Mouse (Mus musculus) embryonic facial prominence, embryonic 15.5 days (tissue): ENCODE data around the gene Cntn2. TPM values are rescaled to one million over a fixed set of nuclear protein-coding genes. Genes with fewer than 3 reads are reported as not detected.
"Not testable (repeated sequence)": the region's sequence is repeated elsewhere in the genome, so short reads cannot be mapped to it uniquely, and the experiment has no call there.

Source experiments
- ATAC-seq: fragments of 200-750 bp; cut with Nextera tagmentation; 2 replicates; pipeline ENCODE4 v1.8.0; 2017; ENCODE audit warnings: low read depth, moderate TSS enrichment; ENCODE audit not compliant: insufficient number of reproducible peaks, low FRiP score, low TSS enrichment
- H3K27ac ChIP-seq: fragments of 300-500 bp; sonication (generic); replicated peaks from 2 replicates; pipeline ENCODE4 v1.5.1; 2015; ENCODE audit warnings: mild to moderate bottlenecking, inconsistent platforms
- H3K27me3 ChIP-seq: fragments of 300-500 bp; sonication (generic); 2 replicates; pipeline ENCODE4 v1.6.1; 2015; ENCODE audit warnings: inconsistent platforms
- H3K36me3 ChIP-seq: fragments of 300-500 bp; sonication (generic); 2 replicates; pipeline ENCODE4 v1.6.1; 2015; ENCODE audit warnings: mild to moderate bottlenecking, inconsistent platforms
- H3K4me1 ChIP-seq: fragments of 300-500 bp; sonication (generic); 2 replicates; pipeline ENCODE4 v1.6.1; 2015; ENCODE audit warnings: inconsistent platforms
- H3K4me2 ChIP-seq: fragments of 300-500 bp; sonication (generic); replicated peaks from 2 replicates; pipeline ENCODE4 v1.6.1; 2015; ENCODE audit warnings: mild to moderate bottlenecking, inconsistent platforms
- H3K4me3 ChIP-seq: fragments of 300-500 bp; sonication (generic); replicated peaks from 2 replicates; pipeline ENCODE4 v1.5.1; 2015; ENCODE audit warnings: mild to moderate bottlenecking, inconsistent platforms
- H3K9ac ChIP-seq: fragments of 300-500 bp; sonication (generic); 2 replicates; pipeline ENCODE4 v1.6.1; 2015; ENCODE audit warnings: inconsistent platforms
- H3K9me3 ChIP-seq: fragments of 300-500 bp; sonication (generic); replicated peaks from 2 replicates; pipeline ENCODE4 v1.6.1; 2016; ENCODE audit warnings: inconsistent platforms
- WGBS: fragments of 180-500 bp; shearing (Covaris S2); methylation state at CpG from one replicate; pipeline ENCODE4 v1.1.7; 2015; 5-methylcytosine and 5-hydroxymethylcytosine counted together
- polyA plus RNA-seq: library from polyadenylated mRNA; unstranded; fragments of >200 nt; fragmentation: Nextera tagmentation; extraction: Ambion mirVana; gene quantifications from 2 replicates; pipeline ENCODE4 v1.2.1, GENCODE M21; 2015

Gene Cntn2
- polyA plus RNA-seq, 1 experiment from 2014 or later = 1.5 TPM

DNA sequence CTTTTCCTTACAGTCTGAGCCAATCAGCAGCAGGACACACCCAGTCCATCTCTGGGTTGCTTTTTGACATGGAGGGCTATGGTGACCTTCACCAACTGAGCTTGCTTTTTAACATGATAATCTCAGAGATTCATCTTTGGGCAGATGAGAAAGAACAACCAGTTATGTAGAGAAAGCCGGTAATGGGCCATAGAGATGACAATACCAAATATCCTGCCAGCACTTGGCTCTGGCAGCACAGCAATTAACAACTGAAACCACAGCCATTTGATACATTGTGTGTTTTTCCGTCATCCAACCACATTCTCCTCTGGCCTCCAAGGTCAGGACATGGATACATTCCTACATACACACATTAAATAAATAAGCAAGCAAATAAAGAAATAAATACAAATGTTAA lies 72.0 kb downstream of the Cntn2 start:
- no peak overlapping the region for H3K4me3 ChIP-seq
- H3K27ac ChIP-seq = no peak overlapping the region
- no peak overlapping the region for H3K9ac ChIP-seq
- H3K4me2 ChIP-seq = no peak overlapping the region
- no peaks in the 10 kb centered on the region for H3K27me3 ChIP-seq
- WGBS = 69% methylated on average over 2 of the region's 2 CpGs
- no peak for ATAC-seq
- H3K36me3 ChIP-seq = peaks cover 6% of the 10 kb centered on the region; the same call in 1 of the 2 replicates
- H3K9me3 ChIP-seq = no peaks in the 10 kb centered on the region
- 0 out of 2 replicates have a peak, but pooled peaks cover 6% of the 10 kb centered on the region for H3K4me1 ChIP-seq

DNA sequence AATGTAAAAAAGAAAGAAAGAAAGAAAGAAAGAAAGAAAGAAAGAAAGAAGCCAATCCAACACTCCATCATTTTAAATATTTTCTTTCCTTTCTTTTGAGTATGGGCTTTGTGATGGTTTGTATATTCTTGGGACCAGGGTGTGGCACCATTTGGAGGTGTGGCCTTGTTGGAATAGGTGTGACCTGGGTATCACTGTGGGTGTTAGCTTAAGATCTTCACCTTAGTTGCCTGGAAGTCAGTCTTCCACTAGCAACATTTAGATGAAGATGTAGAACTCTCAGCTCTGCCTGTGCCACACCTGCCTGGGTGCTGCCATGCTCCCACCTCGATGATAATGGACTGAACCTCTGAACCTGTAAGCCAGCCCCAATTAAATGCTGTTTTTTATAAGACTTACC lies 73.0 kb downstream of the Cntn2 start:
- H3K27me3 ChIP-seq, H3K9me3 ChIP-seq, ATAC-seq, H3K4me2 ChIP-seq, H3K27ac ChIP-seq, H3K4me3 ChIP-seq, H3K9ac ChIP-seq: not testable (repeated sequence)
- WGBS = 89% methylated on average over 1 of the region's 1 CpGs
- Histone ChIP-seq H3K4me1 (peaks cover 10% of the 10 kb centered on the region; the same call in 1 of the 2 replicates), H3K36me3 (peaks cover 14% of the 10 kb centered on the region)

DNA sequence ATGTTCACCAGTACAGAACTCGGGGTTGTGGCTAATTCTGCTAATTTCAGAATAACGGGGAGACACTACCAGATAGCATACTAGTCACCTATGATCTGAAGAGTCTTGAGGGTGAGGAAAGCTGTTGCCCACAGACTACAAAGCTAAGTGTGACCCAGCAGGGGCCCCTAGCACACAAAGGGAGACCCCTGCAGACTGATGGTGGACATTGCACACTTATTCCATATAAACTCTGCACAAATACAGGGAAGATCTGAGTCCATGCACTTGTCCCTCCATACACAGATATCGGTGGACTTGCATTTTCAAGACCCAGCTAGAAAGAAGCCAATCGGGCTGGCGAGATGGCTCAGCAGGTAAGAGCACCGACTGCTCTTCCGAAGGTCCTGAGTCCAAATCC lies 73.5 kb downstream of the Cntn2 start:
- ATAC-seq = no peak

DNA sequence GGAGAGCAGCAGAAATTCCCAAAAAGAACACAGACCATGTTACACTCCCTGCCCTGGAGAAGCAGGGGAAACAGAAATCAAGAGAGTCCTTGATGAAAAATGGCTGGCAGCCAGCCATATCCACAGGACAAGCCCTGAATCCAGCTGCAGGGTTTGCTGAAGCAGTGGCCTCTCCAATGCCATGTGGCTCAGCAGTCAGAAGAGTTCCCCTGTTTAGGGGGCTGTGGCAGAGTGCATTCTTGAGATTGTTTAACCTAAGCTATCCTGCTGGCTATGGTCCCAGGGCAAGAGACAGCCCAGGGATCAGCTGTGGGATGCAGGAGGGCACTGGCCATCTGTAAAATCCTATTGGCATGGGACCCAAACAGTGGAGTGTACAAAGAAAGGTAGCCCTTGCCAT lies 74.1 kb downstream of the Cntn2 start:
- no peak overlapping the region for H3K4me2 ChIP-seq
- peaks cover 25% of the 10 kb centered on the region for H3K36me3 ChIP-seq
- no peaks in the 10 kb centered on the region for H3K9me3 ChIP-seq
- no peak overlapping the region for H3K9ac ChIP-seq
- no peak for ATAC-seq
- H3K4me3 ChIP-seq = no peak overlapping the region
- no peaks in the 10 kb centered on the region for H3K27me3 ChIP-seq
- no peak overlapping the region for H3K27ac ChIP-seq
- H3K4me1 ChIP-seq = peaks cover 10% of the 10 kb centered on the region; the same call in 1 of the 2 replicates

More for the DNA sequence above, 73.5 kb downstream of the Cntn2 start:
- Histone ChIP-seq H3K9ac (no peak overlapping the region), H3K4me1 (peaks cover 10% of the 10 kb centered on the region; the same call in 1 of the 2 replicates), H3K4me2 (no peak overlapping the region), H3K9me3 (no peaks in the 10 kb centered on the region), H3K27ac (no peak overlapping the region), H3K4me3 (no peak overlapping the region), H3K27me3 (no peaks in the 10 kb centered on the region), H3K36me3 (peaks cover 19% of the 10 kb centered on the region)
- 91% methylated on average over 7 of the region's 7 CpGs for WGBS

DNA sequence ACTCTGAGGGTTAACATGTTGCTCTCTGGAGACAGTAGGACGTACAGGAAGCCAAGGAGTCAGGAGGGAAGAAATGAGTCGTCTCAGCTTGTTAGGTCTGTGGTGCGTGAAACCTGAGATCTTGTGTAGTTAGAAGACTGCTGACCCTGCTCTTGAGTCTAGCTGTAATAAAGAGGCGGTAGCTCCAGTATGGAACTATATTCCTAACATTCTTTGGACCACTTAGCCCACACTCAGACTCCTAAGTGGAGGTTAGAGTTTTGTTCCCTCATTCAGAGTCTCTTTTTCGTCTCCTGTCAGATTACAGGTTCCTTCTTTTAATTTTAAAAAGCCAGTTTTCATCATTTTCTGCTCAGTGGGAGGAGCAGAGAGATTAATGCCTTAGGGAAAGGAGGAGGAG lies 78.4 kb downstream of the Cntn2 start:
- Histone ChIP-seq H3K4me2 (no peak overlapping the region), H3K27me3 (no peaks in the 10 kb centered on the region), H3K9me3 (no peaks in the 10 kb centered on the region), H3K36me3 (peaks cover 51% of the 10 kb centered on the region), H3K9ac (no peak overlapping the region), H3K4me1 (peaks cover 10% of the 10 kb centered on the region; the same call in 1 of the 2 replicates), H3K4me3 (no peak overlapping the region), H3K27ac (no peak overlapping the region)
- ATAC-seq = no peak
- 49% methylated on average over 5 of the region's 5 CpGs for WGBS

Other genes with a start within 250 kb of the Cntn2 start
- 0.29 and 0.87 TPM in 2 replicates for gene Klhdc8a, start 244.6 kb downstream of the Cntn2 start, polyA plus RNA-seq
- gene Nuak2, start 227.1 kb downstream of the Cntn2 start, polyA plus RNA-seq = 8.5 and 9.1 TPM in 2 replicates
- gene Tmcc2, start 152.0 kb downstream of the Cntn2 start, polyA plus RNA-seq = 9.8 and 10.7 TPM in 2 replicates
- 15.6 and 18.0 TPM in 2 replicates for gene Dstyk, start 125.7 kb downstream of the Cntn2 start, polyA plus RNA-seq
- 40.5 and 41.6 TPM in 2 replicates for gene Rbbp5, start 65.9 kb downstream of the Cntn2 start, polyA plus RNA-seq
- gene Tmem81, start 37.0 kb downstream of the Cntn2 start, polyA plus RNA-seq = 1.9 and 2.0 TPM in 2 replicates
- gene Nfasc, start 198.5 kb upstream of the Cntn2 start, polyA plus RNA-seq = 1.9 TPM in 2 replicates